Mouse (Mus musculus): ENCODE measurements around the gene Ercc4.

DNA sequence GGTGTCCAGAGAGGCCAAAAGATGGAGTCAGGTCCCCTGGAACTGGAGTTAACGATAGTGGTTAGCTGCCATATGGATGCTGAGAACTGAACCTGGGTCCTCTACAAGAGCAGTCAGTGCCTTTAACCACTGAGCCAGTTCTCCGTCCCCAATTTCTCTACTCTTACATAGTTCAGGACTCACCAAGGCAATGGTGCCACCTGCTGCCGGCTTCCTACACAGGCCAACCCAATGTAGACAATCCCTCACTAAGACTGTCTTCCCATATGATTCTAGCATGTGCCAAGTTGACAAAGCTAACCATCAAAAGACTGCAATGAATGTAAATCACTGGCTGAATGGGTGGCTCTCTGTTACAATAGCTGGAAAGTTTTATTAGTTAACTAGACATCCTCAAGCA is 74.9 kb downstream of the Ercc4 start:
- TF ChIP-seq CTCF (IDR thresholded peaks at IDR 0.05): peak; percentile 18; the same call in 1 of the 2 replicates
- no peak for TF ChIP-seq EP300 (IDR thresholded peaks at IDR 0.05)
